In the genomic region with DNA sequence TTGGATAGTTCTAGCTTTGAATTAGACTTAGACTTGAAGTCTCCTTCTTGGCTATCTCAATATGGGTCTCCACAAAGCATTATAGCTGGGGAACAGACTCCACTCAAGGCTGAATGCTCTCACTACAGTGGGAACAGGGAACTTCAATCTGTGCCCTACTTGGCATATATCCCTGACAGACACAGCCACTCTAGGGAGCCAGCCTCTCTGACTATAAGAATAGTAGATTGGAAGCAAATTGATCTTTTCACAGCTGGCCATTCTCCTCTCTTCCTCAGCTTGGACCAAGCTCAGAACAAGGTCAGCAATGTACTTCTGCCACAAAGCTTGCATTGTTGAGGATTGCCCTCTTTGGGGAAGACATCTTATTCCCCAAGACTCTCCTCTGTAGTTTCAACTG, we compare ENCODE assay signal across 19 mouse cellular contexts. TPM values are rescaled to one million over a fixed set of nuclear protein-coding genes. Genes with fewer than 3 reads are reported as not detected.
"Had no signal": no experiment of that assay in that cellular context is flagged by ENCODE, and none has a peak within 500 bp of the region (broad histone marks: within the 10 kb centered on the region; RNA-seq: fewer than 3 reads in every experiment).

No protein-coding gene starts in this region.

- H3K27me3 ChIP-seq: midbrain, embryonic 12.5 days; neural tube, embryonic 13.5 days; neural tube, embryonic 15.5 days had no signal

- H3K9me3 ChIP-seq: midbrain, embryonic 10.5 days; midbrain, embryonic 12.5 days; neural tube, embryonic 13.5 days; neural tube, embryonic 15.5 days had no signal

- H3K4me2 ChIP-seq: lung, embryonic 14.5 days; midbrain, embryonic 12.5 days; neural tube, embryonic 13.5 days; neural tube, embryonic 15.5 days had no signal

- H3K9ac ChIP-seq: lung, embryonic 14.5 days; midbrain, embryonic 12.5 days; neural tube, embryonic 13.5 days; neural tube, embryonic 15.5 days had no signal

- H3K4me1 ChIP-seq: midbrain, embryonic 10.5 days; midbrain, embryonic 12.5 days; neural tube, embryonic 13.5 days; neural tube, embryonic 15.5 days had no signal

- DNase-seq: lung, adult 18-20 months; lung, embryonic 14.5 days; lung, postnatal 10 days; lung, postnatal 4 days; midbrain, embryonic 14.5 days; retina, postnatal 1 day; right cerebral cortex, adult 18-20 months; right cerebral cortex, postnatal 14 days; right cerebral cortex, postnatal 4 days; spleen, adult 18-20 months; thymus, adult 18-20 months; thymus, postnatal 14 days; thymus, postnatal 36 days had no signal

- H3K4me3 ChIP-seq: midbrain, embryonic 10.5 days; midbrain, embryonic 12.5 days; myocyte; neural tube, embryonic 13.5 days; neural tube, embryonic 15.5 days had no signal

- H3K36me3 ChIP-seq: midbrain, embryonic 10.5 days; midbrain, embryonic 12.5 days; neural tube, embryonic 13.5 days; neural tube, embryonic 15.5 days had no signal

- H3K27ac ChIP-seq: midbrain, embryonic 10.5 days; midbrain, embryonic 12.5 days; neural tube, embryonic 13.5 days; neural tube, embryonic 15.5 days had no signal

RNA-seq across cellular contexts. Expression of a gene that starts 27.9 kb away (rescaled TPM):
- total RNA-seq: megakaryocyte-erythroid progenitor cell, adult 5-6 weeks had no signal
